Mouse (Mus musculus) spleen, embryonic (tissue): ENCODE data around the gene Nol10.

ENCODE experiments used
- CTCF ChIA-PET: fragments of 350-600 bp; sonication (Branson Sonifier 250); formaldehyde crosslinking; loops from one replicate; lab custom pipeline; 2022; lab: Charles Lee

The Nol10 gene

GRCm38 (mm10) chr12:17408312-17408711, 60.1 kb downstream of the Nol10 start:
- CTCF ChIA-PET: no interaction called here

DNA sequence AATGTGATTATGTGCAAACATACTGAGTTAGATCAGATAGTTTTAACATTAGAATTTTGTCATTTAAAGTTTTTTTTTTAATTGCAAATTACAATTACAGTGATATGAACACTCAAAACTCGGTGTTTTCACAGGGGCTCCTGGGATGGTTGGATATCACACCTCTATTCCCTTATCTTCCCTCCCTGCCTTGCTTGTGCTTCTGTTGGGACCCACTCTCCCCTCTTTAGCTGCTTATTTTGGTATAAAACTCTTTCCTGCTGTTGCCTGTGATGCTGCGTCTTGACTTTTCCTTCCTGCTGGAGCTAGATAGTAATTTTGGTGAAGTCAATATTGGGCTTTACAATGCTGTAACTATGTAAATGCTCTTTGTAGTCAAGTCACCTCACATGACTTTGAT, 63.0 kb downstream of the Nol10 start:
- CTCF ChIA-PET: no interaction called here

DNA sequence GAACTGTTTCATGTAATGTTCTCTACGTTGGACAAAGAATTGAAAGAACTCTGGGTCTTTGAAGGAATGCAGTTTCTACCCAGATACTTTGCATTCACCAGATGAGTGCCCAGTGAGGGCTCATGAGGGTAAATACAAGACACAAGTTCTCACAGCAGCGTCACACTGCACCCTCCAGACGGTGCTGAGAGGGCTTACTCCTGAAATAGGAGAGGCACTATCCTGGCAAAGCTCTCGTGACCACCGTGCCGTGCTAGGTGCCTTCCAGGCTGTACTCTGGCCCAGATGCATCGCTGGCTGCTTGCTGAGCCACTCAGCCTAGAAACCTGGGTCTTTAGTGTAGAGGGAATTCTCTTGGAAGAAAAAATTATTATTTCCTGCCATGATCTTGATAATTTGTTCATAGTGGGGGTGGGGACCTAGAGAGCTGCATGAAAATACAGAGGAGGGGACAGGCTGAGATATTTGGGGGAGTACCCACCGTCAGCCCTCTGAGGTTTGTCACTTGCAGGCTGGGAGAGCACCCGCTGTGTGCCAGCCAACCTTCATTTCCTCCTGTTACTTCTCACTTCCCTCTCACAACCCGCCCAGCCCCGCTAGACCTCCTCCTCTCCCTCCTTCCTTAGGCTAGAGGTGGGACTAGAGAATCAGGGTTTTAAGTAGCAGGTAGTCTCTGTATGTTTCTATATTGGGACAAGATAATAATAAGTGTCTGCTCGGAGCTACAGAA, 63.7 kb downstream of the Nol10 start:
- CTCF ChIA-PET: no interaction called here

GRCm38 (mm10) chr12:17414734-17415133, 66.5 kb downstream of the Nol10 start:
- CTCF ChIA-PET: no interaction called here

- CTCF ChIA-PET: no interaction called here
Measured at GRCm38 (mm10) chr12:17420168-17420810, 72.0 kb downstream of the Nol10 start.

DNA sequence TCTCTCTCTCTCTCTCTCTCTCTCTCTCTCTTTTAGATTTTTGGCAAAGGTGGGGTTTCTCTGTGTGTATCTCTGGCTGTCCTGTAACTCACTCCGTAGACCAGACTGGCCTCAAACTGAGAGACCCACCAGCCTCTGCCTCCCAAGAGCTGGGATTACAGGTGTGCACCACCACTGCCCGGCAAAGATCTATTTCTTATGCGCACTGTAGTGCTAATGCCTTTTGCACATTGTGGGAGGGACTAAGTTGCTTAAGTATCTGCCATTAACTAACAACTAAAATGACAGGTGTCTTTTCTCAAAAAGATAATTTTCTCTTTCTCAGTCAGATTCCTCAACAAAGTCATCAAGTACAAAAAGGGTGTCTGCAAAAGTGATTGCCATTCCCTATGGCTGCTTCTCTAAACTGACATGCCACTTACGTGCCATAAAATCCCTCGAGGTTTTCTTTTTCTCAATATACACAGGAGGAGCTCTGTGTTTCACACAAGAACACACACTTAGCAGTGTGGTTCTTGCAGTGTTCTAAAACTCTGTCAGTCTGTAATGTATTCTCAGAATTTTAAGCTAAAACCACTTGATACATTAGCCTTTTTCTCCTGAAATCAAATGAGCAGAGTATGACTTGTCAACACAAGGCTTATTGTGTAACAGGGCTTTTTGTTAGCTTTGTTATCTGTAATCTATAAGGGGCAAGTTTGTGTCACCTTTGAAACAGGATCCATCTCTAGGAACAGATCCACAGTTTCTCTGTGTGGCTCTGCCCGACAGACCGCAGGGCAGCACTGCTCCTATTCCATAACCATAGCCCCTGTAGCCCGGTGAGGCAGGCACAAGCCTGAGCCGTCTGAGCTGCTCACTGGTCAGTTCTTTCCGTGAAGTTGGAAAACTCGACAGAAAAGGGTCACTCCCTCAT, 77.3 kb downstream of the Nol10 start:
- CTCF ChIA-PET: no interaction called here

- CTCF ChIA-PET: no interaction called here
Measured at GRCm38 (mm10) chr12:17426735-17427134, 78.5 kb downstream of the Nol10 start.

GRCm38 (mm10) chr12:17430578-17430977, 82.3 kb downstream of the Nol10 start:
- CTCF ChIA-PET: no interaction called here

DNA sequence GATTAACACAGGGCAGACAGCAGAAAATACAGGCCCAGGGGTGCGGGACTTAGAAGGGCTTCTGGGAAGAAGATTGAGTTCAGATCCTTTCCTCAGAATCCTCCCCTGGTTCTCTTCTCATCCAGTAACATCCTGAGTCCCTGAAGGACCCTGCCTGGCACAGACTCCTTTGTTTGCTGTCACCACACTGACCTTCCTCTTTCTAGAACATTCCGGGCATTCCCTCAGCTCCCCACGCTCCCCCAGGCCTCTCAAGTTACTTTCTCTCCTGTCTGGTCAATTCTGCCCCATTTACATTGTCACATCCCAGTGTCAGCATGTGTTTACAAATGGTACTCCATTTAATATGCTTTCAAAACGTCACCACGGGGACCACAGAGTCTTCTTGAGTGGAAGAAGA, 82.9 kb downstream of the Nol10 start:
- CTCF ChIA-PET: no interaction called here

DNA sequence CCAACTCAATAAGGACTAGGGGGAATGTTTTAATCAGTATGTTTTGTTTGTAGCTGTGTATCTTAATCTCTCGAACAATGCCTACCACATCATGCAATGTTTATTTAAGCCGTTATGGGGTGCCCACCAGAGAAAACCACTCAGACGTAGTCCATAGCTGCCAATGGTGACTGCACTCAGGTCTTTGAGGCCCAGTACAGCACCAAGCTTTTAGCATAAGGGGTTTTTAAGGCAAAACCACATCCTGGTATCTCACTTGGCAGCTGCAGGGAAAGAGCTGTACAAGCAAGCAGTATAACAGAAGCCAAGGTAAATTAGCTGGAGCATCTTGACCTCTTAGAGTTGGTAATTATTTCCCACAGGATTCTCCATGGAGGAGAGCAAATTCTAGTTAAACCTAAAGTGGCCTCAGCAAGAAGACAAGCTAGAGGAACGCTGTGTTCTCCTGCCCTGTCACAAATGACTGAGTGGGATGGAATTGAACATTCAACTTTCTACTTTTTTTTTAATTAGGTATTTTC, 83.6 kb downstream of the Nol10 start:
- CTCF ChIA-PET: no interaction called here

GRCm38 (mm10) chr12:17433712-17434111, 85.5 kb downstream of the Nol10 start:
- CTCF ChIA-PET: no interaction called here

GRCm38 (mm10) chr12:17436471-17436870, 88.2 kb downstream of the Nol10 start:
- CTCF ChIA-PET: no interaction called here

- CTCF ChIA-PET: no interaction called here
Measured at GRCm38 (mm10) chr12:17440251-17440651, 92.0 kb downstream of the Nol10 start.

GRCm38 (mm10) chr12:17441495-17441894, 93.2 kb downstream of the Nol10 start:
- CTCF ChIA-PET: interaction anchor here (0.6 to 0.7 kb wide), 2 partner anchors 27 to 84 kb away, joined by 4 read pairs; no protein-coding TSS in a partner anchor

DNA sequence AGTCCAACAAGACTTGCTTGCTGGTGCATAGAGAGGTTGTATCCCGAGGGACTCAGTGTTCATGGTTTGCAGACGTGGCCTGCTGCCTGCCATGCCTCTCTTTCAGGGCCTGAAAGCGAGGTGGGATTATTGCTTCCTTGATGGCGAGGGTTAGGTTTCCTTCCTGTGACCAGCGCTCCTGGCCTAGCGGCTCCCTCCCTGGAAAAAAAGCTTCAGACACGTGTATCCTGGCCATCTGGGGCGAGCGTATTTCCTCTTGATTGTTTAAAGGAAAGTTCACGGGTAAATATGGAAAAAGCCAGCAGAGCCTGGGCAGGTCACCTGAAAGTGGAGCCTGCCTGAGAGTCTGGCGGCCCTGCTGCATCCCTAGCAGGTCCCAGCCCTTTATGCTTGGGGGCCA, 96.1 kb downstream of the Nol10 start:
- CTCF ChIA-PET: no interaction called here

DNA sequence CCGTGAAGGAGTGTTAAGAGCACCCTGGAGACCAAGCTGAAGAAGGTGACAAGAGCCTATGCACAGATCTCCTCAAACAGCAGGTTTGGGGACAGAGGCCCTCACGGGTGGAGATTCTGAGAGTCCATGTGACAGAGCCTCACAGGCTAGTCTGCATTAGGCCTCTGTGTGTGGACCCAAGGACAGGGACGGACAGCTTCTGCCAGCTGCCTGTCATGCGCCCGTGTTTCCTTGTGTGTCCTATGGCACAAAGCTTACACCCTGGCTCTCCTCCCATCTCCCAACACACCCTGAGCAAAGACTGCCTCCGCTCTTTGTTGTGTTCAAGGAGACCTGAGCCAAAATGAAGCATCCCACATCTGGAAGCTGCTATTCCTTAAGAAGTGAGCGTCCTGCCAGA, 97.0 kb downstream of the Nol10 start:
- CTCF ChIA-PET: no interaction called here

GRCm38 (mm10) chr12:17448781-17449180, 100.5 kb downstream of the Nol10 start:
- CTCF ChIA-PET: interaction anchor here (0.7 kb wide), 1 partner anchor 46 kb away, joined by 3 read pairs; no protein-coding TSS in a partner anchor

GRCm38 (mm10) chr12:17449661-17450091, 101.4 kb downstream of the Nol10 start:
- CTCF ChIA-PET: interaction anchor here (0.6 kb wide), 1 partner anchor 35 kb away, joined by 8 read pairs; no protein-coding TSS in a partner anchor

GRCm38 (mm10) chr12:17450503-17450902, 102.2 kb downstream of the Nol10 start:
- CTCF ChIA-PET: interaction anchor here (0.6 kb wide), 1 partner anchor 34 kb away, joined by 8 read pairs; no protein-coding TSS in a partner anchor

GRCm38 (mm10) chr12:17450908-17451307, 102.7 kb downstream of the Nol10 start:
- CTCF ChIA-PET: no interaction called here

GRCm38 (mm10) chr12:17452273-17452672, 104.0 kb downstream of the Nol10 start:
- CTCF ChIA-PET: interaction anchor here (0.8 kb wide), 1 partner anchor 422 kb away, joined by 4 read pairs; no protein-coding TSS in a partner anchor
